Mouse (Mus musculus): ENCODE results near the gene Gm17545. TPM values are rescaled to one million over a fixed set of nuclear protein-coding genes. Genes with fewer than 3 reads are reported as not detected.

Gm17545 gene
- polyA plus RNA-seq, 1 experiment from 2014 or later: not detected

DNA sequence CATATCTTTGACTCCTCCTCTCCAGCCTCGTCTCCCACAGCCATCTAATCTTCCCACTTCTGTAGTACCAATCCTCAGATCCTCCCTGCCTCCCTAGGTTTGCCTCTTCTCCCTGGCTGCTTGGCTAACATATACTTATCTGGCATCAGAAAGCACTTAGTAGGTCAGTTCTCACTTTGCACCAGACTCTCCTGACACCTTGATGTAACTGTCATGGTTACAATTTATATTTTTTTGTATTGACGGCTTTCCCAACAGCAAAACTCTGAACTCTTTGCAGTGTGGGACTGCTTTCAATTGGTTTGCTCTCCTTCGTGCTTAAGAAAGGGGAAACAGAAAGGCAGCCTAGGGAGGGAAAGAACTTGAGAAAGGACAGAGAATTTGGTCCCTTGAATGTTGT is 37.9 kb upstream of the Gm17545 start:
- DNase-seq (ENCODE audit: low spot score) (no peak), ATAC-seq (ENCODE audit: low FRiP score, low TSS enrichment) (no peak)
- TF ChIP-seq EP300 (optimal IDR thresholded peaks at IDR 0.05): no peak
- TF ChIP-seq CTCF (IDR thresholded peaks at IDR 0.05; ENCODE audit: low read depth): no peak
- Histone ChIP-seq H3K4me2 (replicated peaks; ENCODE audit: low read depth) (no peak overlapping the region), H3K9me3 (ENCODE audit: control insufficient read depth, low read length) (no peaks in the 10 kb centered on the region), H3K27me3 (ENCODE audit: control insufficient read depth, insufficient read depth, low read length) (no peaks in the 10 kb centered on the region), H3K9ac (ENCODE audit: low read length) (no peak overlapping the region), H3K4me1 (replicated peaks; ENCODE audit: control insufficient read depth, insufficient read depth) (no peaks in the 10 kb centered on the region), H3K36me3 (ENCODE audit: control insufficient read depth, insufficient read depth, low read length) (no peaks in the 10 kb centered on the region), H3K27ac (replicated peaks) (no peak overlapping the region), H3K4me3 (ENCODE audit: low read depth, low read length) (no peak overlapping the region)
- WGBS: 71% methylated on average over 3 of the region's 3 CpGs

GRCm38 (mm10) chr9:22417547-22417946 is 36.5 kb upstream of the Gm17545 start:
- H3K9ac ChIP-seq (ENCODE audit: low read length): no peak overlapping the region
- H3K4me2 ChIP-seq (replicated peaks; ENCODE audit: low read depth): no peak overlapping the region
- no peak overlapping the region for H3K4me3 ChIP-seq (ENCODE audit: low read depth, low read length)
- DNase-seq (ENCODE audit: low spot score) (no peak), ATAC-seq (ENCODE audit: low FRiP score, low TSS enrichment) (no peak)
- WGBS: 35% methylated on average over 6 of the region's 6 CpGs
- no peaks in the 10 kb centered on the region for H3K9me3 ChIP-seq (ENCODE audit: control insufficient read depth, low read length)
- H3K36me3 ChIP-seq (ENCODE audit: control insufficient read depth, insufficient read depth, low read length): no peaks in the 10 kb centered on the region
- H3K27ac ChIP-seq (replicated peaks): no peak overlapping the region
- no peaks in the 10 kb centered on the region for H3K4me1 ChIP-seq (replicated peaks; ENCODE audit: control insufficient read depth, insufficient read depth)
- no peak for TF ChIP-seq CTCF (IDR thresholded peaks at IDR 0.05; ENCODE audit: low read depth)
- no peak for TF ChIP-seq EP300 (optimal IDR thresholded peaks at IDR 0.05)
- no peaks in the 10 kb centered on the region for H3K27me3 ChIP-seq (ENCODE audit: control insufficient read depth, insufficient read depth, low read length)

DNA sequence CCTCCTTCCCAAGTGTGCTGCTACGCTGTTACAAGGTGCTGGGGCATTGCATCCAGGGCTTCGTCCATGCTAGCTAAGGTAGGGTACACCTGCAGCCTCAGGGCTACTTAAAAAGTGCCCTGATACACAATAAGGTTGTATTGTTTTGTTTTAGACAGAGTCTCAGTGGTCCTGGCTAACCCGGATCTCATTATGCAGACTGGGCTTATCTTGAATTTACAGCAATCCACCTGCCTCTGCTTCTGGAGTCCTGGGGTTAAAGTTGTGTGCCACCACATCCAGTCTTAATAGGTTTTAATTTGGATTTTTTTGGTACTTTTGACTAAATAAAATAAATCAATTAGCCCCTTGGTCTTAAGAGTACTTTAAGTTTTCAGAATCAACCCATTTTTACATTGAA is 34.2 kb upstream of the Gm17545 start:
- Histone ChIP-seq H3K9me3 (ENCODE audit: control insufficient read depth, low read length) (no peaks in the 10 kb centered on the region), H3K9ac (ENCODE audit: low read length) (no peak overlapping the region), H3K4me1 (replicated peaks; ENCODE audit: control insufficient read depth, insufficient read depth) (no peaks in the 10 kb centered on the region), H3K27me3 (ENCODE audit: control insufficient read depth, insufficient read depth, low read length) (no peaks in the 10 kb centered on the region), H3K4me3 (ENCODE audit: low read depth, low read length) (no peak overlapping the region), H3K27ac (replicated peaks) (no peak overlapping the region), H3K36me3 (ENCODE audit: control insufficient read depth, insufficient read depth, low read length) (no peaks in the 10 kb centered on the region), H3K4me2 (replicated peaks; ENCODE audit: low read depth) (no peak overlapping the region)
- 87% methylated on average over 3 of the region's 3 CpGs for whole genome bisulfite sequencing
- ATAC-seq (ENCODE audit: low FRiP score, low TSS enrichment) (no peak), DNase-seq (ENCODE audit: low spot score) (no peak)
- TF ChIP-seq EP300 (optimal IDR thresholded peaks at IDR 0.05) (no peak), CTCF (IDR thresholded peaks at IDR 0.05; ENCODE audit: low read depth) (no peak)

- 58% methylated on average over 7 of the region's 7 CpGs for WGBS
- no peak overlapping the region for H3K4me2 ChIP-seq (replicated peaks; ENCODE audit: low read depth)
- ATAC-seq (ENCODE audit: low FRiP score, low TSS enrichment) (no peak), DNase-seq (ENCODE audit: low spot score) (no peak)
- no peak for TF ChIP-seq CTCF (IDR thresholded peaks at IDR 0.05; ENCODE audit: low read depth)
- no peak for TF ChIP-seq EP300 (optimal IDR thresholded peaks at IDR 0.05)
- no peak overlapping the region for H3K9ac ChIP-seq (ENCODE audit: low read length)
- no peak overlapping the region for H3K27ac ChIP-seq (replicated peaks)
- no peak overlapping the region for H3K4me3 ChIP-seq (ENCODE audit: low read depth, low read length)
- H3K27me3 ChIP-seq (ENCODE audit: control insufficient read depth, insufficient read depth, low read length): no peaks in the 10 kb centered on the region
- H3K4me1 ChIP-seq (replicated peaks; ENCODE audit: control insufficient read depth, insufficient read depth): no peaks in the 10 kb centered on the region
- no peaks in the 10 kb centered on the region for H3K36me3 ChIP-seq (ENCODE audit: control insufficient read depth, insufficient read depth, low read length)
- no peaks in the 10 kb centered on the region for H3K9me3 ChIP-seq (ENCODE audit: control insufficient read depth, low read length)
Measured at GRCm38 (mm10) chr9:22420491-22420890, 33.6 kb upstream of the Gm17545 start.

DNA sequence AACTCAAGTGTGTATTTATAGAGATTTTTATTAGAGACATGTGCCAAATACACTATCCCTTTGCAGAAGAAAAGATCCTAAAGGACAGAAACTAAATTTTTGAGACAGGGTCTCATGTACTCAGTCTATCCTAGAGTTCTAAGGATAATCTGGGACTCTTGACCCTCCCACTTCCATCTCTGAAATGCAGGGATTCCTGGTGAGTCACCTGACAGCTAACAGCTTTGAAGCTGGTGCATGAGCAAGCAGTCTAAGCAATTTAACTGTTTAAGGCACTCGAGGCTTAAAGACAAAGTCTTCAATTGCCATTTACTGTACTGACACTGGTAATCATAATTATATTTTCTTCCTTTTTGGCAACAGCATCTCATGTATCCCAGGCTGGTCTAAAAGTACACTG is 31.5 kb upstream of the Gm17545 start:
- no peaks in the 10 kb centered on the region for H3K27me3 ChIP-seq (ENCODE audit: control insufficient read depth, insufficient read depth, low read length)
- ATAC-seq (ENCODE audit: low FRiP score, low TSS enrichment) (no peak), DNase-seq (ENCODE audit: low spot score) (no peak)
- H3K4me2 ChIP-seq (replicated peaks; ENCODE audit: low read depth): no peak overlapping the region
- WGBS: 33% methylated on average over 1 of the region's 1 CpGs
- no peak overlapping the region for H3K9ac ChIP-seq (ENCODE audit: low read length)
- H3K9me3 ChIP-seq (ENCODE audit: control insufficient read depth, low read length): no peaks in the 10 kb centered on the region
- no peaks in the 10 kb centered on the region for H3K36me3 ChIP-seq (ENCODE audit: control insufficient read depth, insufficient read depth, low read length)
- no peak for TF ChIP-seq EP300 (optimal IDR thresholded peaks at IDR 0.05)
- TF ChIP-seq CTCF (IDR thresholded peaks at IDR 0.05; ENCODE audit: low read depth): no peak
- H3K27ac ChIP-seq (replicated peaks): no peak overlapping the region
- H3K4me1 ChIP-seq (replicated peaks; ENCODE audit: control insufficient read depth, insufficient read depth): no peaks in the 10 kb centered on the region
- no peak overlapping the region for H3K4me3 ChIP-seq (ENCODE audit: low read depth, low read length)

DNA sequence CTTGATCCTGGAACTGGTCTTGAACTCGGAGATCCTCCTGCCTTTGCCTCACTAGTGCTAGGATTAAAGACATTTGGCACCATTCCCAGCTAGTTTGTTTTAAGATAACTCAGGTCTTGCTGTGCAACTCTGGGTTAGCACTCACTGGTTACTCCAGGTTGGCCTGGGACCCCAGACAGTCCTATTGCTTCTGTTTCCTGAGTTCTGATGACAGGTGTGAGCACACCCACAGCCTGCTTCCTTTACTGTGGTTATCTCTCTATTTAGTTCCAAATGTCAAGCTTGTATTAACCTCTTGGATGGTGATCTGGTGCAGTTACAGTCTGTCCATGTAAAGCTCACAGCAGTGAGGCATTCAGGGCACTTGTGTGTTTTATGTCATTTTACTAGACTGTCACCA is 30.6 kb upstream of the Gm17545 start:
- TF ChIP-seq CTCF (IDR thresholded peaks at IDR 0.05; ENCODE audit: low read depth) (no peak), EP300 (optimal IDR thresholded peaks at IDR 0.05) (no peak)
- 54% methylated on average over 1 of the region's 1 CpGs for WGBS

More for the DNA sequence above, 30.6 kb upstream of the Gm17545 start:
- Histone ChIP-seq H3K36me3 (ENCODE audit: control insufficient read depth, insufficient read depth, low read length) (no peaks in the 10 kb centered on the region), H3K4me1 (replicated peaks; ENCODE audit: control insufficient read depth, insufficient read depth) (no peaks in the 10 kb centered on the region), H3K27me3 (ENCODE audit: control insufficient read depth, insufficient read depth, low read length) (no peaks in the 10 kb centered on the region), H3K9ac (ENCODE audit: low read length) (no peak overlapping the region), H3K4me3 (ENCODE audit: low read depth, low read length) (no peak overlapping the region), H3K9me3 (ENCODE audit: control insufficient read depth, low read length) (no peaks in the 10 kb centered on the region), H3K27ac (replicated peaks) (no peak overlapping the region), H3K4me2 (replicated peaks; ENCODE audit: low read depth) (no peak overlapping the region)
- ATAC-seq (ENCODE audit: low FRiP score, low TSS enrichment) (no peak), DNase-seq (ENCODE audit: low spot score) (no peak)
